Mouse (Mus musculus): ENCODE data around the gene Cd300lf. TPM values are rescaled to one million over a fixed set of nuclear protein-coding genes. Genes with fewer than 3 reads are reported as not detected.

The Cd300lf gene
- polyA plus RNA-seq, 1 experiment from 2014 or later: not detected

- H3K27me3 ChIP-seq (ENCODE audit: control insufficient read depth, insufficient read depth, low read length): no peaks in the 10 kb centered on the region
- no peak overlapping the region for H3K4me3 ChIP-seq (replicated peaks; ENCODE audit: low read depth, low read length)
- no peaks in the 10 kb centered on the region for H3K36me3 ChIP-seq (ENCODE audit: control insufficient read depth, insufficient read depth, low read length)
- DNase-seq (no peak), ATAC-seq (ENCODE audit: low FRiP score, low TSS enrichment) (no peak)
- H3K4me1 ChIP-seq (ENCODE audit: control insufficient read depth, insufficient read depth, low read length): no peaks in the 10 kb centered on the region
- WGBS: 88% methylated on average over 13 of the region's 13 CpGs
- no peak overlapping the region for H3K27ac ChIP-seq (replicated peaks; ENCODE audit: low read depth, low read length)
- no peak overlapping the region for H3K4me2 ChIP-seq (ENCODE audit: low read length)
- H3K9ac ChIP-seq (replicated peaks; ENCODE audit: low read length): no peak overlapping the region
- H3K9me3 ChIP-seq (ENCODE audit: control insufficient read depth, low read length): no peaks in the 10 kb centered on the region
These were observed 4.2 kb downstream of the Cd300lf start for GRCm38 (mm10) chr11:115129508-115130126.

DNA sequence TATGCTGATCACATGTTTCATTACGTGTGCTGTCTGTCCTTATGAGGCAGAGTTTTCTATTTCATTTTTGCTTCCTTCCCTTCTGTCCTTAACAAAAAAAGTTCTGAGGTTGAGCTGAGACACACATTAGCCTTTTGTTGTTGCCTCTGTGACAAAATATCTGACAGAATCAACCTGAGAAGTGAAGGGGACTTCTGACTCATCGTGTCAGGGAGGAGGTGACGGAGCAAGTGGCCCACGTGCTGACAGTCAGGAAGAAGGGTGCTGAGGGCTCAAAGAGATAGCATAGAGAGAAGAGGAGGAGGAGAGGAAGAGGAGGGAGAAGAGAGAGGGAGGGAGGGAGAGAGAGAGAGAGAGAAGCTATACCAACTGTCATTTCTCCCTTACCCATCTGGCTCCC lies 5.3 kb downstream of the Cd300lf start:
- no peaks in the 10 kb centered on the region for H3K27me3 ChIP-seq (ENCODE audit: control insufficient read depth, insufficient read depth, low read length)
- ATAC-seq (ENCODE audit: low FRiP score, low TSS enrichment) (no peak), DNase-seq (no peak)
- no peaks in the 10 kb centered on the region for H3K36me3 ChIP-seq (ENCODE audit: control insufficient read depth, insufficient read depth, low read length)
- H3K4me3 ChIP-seq (replicated peaks; ENCODE audit: low read depth, low read length): no peak overlapping the region
- H3K27ac ChIP-seq (replicated peaks; ENCODE audit: low read depth, low read length): no peak overlapping the region
- H3K9ac ChIP-seq (replicated peaks; ENCODE audit: low read length): no peak overlapping the region
- 83% methylated on average over 4 of the region's 4 CpGs for WGBS
- no peaks in the 10 kb centered on the region for H3K4me1 ChIP-seq (ENCODE audit: control insufficient read depth, insufficient read depth, low read length)
- no peak overlapping the region for H3K4me2 ChIP-seq (ENCODE audit: low read length)
- no peaks in the 10 kb centered on the region for H3K9me3 ChIP-seq (ENCODE audit: control insufficient read depth, low read length)

DNA sequence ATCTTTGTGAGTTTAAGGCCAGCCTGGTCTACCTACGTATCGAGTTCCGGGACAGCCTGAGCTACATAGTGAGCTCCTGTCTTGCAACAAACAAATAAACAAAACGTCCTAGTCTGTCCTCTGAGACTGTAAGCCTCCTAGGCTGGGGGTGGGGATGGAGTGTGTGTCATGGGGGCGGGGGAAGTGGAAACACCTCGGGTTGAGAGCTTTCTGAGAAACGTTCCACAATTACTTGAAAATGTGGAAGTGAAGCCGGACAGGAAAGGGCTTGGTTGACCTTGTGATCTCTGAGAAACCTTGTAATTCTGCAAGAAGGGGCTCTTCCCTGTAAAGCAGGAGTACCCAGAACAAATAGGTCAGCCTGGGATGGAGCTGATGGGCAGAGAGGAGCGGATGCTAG lies 14.4 kb downstream of the Cd300lf start:
- no peak overlapping the region for H3K4me2 ChIP-seq (ENCODE audit: low read length)
- ATAC-seq (ENCODE audit: low FRiP score, low TSS enrichment): no peak
- H3K9me3 ChIP-seq (ENCODE audit: control insufficient read depth, low read length): no peaks in the 10 kb centered on the region
- H3K4me3 ChIP-seq (replicated peaks; ENCODE audit: low read depth, low read length): no peak overlapping the region
- no peak for DNase-seq
- H3K36me3 ChIP-seq (ENCODE audit: control insufficient read depth, insufficient read depth, low read length): no peaks in the 10 kb centered on the region
- H3K27ac ChIP-seq (replicated peaks; ENCODE audit: low read depth, low read length): no peak overlapping the region
- no peak overlapping the region for H3K9ac ChIP-seq (replicated peaks; ENCODE audit: low read length)
- 78% methylated on average over 9 of the region's 9 CpGs for WGBS
- no peaks in the 10 kb centered on the region for H3K4me1 ChIP-seq (ENCODE audit: control insufficient read depth, insufficient read depth, low read length)
- no peaks in the 10 kb centered on the region for H3K27me3 ChIP-seq (ENCODE audit: control insufficient read depth, insufficient read depth, low read length)

GRCm38 (mm10) chr11:115112196-115112595 lies 21.6 kb downstream of the Cd300lf start:
- Histone ChIP-seq H3K27ac (replicated peaks; ENCODE audit: low read depth, low read length) (no peak overlapping the region), H3K36me3 (ENCODE audit: control insufficient read depth, insufficient read depth, low read length) (no peaks in the 10 kb centered on the region), H3K4me2 (ENCODE audit: low read length) (no peak overlapping the region), H3K9ac (replicated peaks; ENCODE audit: low read length) (no peak overlapping the region), H3K27me3 (ENCODE audit: control insufficient read depth, insufficient read depth, low read length) (no peaks in the 10 kb centered on the region), H3K4me1 (ENCODE audit: control insufficient read depth, insufficient read depth, low read length) (peaks cover 5% of the 10 kb centered on the region; the same call in 1 of the 2 replicates), H3K4me3 (replicated peaks; ENCODE audit: low read depth, low read length) (no peak overlapping the region), H3K9me3 (ENCODE audit: control insufficient read depth, low read length) (no peaks in the 10 kb centered on the region)
- 63% methylated on average over 3 of the region's 3 CpGs for WGBS
- DNase-seq (no peak), ATAC-seq (ENCODE audit: low FRiP score, low TSS enrichment) (no peak)

DNA sequence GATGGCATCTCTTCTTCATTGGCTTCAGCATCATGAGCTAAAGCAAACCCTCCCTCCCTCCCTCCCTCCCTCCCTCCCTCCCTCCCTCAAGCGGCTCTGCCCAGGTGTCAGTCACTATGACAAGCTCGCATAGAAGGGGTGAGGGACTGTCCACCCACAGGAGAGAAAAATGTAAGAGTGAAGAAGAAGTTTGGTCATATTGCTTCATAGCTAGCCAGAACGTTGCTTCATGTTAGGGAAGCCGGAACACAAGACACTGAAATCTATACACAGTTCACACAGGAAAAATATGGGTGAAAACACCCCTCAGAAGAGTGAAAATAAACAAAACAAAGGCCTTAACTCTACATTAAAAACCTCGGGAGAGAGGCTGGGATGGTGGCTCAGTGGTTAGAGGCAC lies 23.5 kb downstream of the Cd300lf start:
- no peaks in the 10 kb centered on the region for H3K36me3 ChIP-seq (ENCODE audit: control insufficient read depth, insufficient read depth, low read length)
- no peak for DNase-seq
- H3K9me3 ChIP-seq (ENCODE audit: control insufficient read depth, low read length): no peaks in the 10 kb centered on the region
- no peaks in the 10 kb centered on the region for H3K27me3 ChIP-seq (ENCODE audit: control insufficient read depth, insufficient read depth, low read length)
- no peak overlapping the region for H3K27ac ChIP-seq (replicated peaks; ENCODE audit: low read depth, low read length)
- no peak for ATAC-seq (ENCODE audit: low FRiP score, low TSS enrichment)
- peaks cover 7% of the 10 kb centered on the region; the same call in 1 of the 2 replicates for H3K4me1 ChIP-seq (ENCODE audit: control insufficient read depth, insufficient read depth, low read length)
- 85% methylated on average over 4 of the region's 5 CpGs for WGBS
- H3K9ac ChIP-seq (replicated peaks; ENCODE audit: low read length): no peak overlapping the region
- no peak overlapping the region for H3K4me3 ChIP-seq (replicated peaks; ENCODE audit: low read depth, low read length)
- no peak overlapping the region for H3K4me2 ChIP-seq (ENCODE audit: low read length)

DNA sequence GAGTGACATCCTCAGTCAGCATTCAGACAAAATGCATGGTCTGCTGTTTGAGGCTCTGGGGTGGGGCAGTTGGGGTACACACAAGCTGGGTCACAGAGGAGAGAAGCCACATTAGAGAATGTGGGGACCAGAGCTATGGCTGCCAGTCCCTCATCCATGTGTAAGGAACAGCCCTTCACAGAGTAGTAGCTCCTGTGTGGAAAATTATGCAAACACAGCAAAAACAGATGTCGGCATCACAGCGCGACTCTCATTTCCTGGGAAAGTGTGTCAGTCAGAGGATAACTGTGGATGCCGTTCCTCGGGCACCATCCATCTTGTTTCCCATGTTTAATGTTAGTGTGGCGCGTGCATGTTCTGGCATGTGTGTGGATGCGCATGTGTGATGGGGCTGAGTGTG lies 25.6 kb downstream of the Cd300lf start:
- no peak overlapping the region for H3K9ac ChIP-seq (replicated peaks; ENCODE audit: low read length)
- H3K36me3 ChIP-seq (ENCODE audit: control insufficient read depth, insufficient read depth, low read length): no peaks in the 10 kb centered on the region
- no peaks in the 10 kb centered on the region for H3K27me3 ChIP-seq (ENCODE audit: control insufficient read depth, insufficient read depth, low read length)
- no peak overlapping the region for H3K27ac ChIP-seq (replicated peaks; ENCODE audit: low read depth, low read length)
- DNase-seq (no peak), ATAC-seq (ENCODE audit: low FRiP score, low TSS enrichment) (no peak)
- H3K4me1 ChIP-seq (ENCODE audit: control insufficient read depth, insufficient read depth, low read length): peaks cover 7% of the 10 kb centered on the region; the same call in 1 of the 2 replicates
- WGBS: 95% methylated on average over 8 of the region's 8 CpGs
- H3K9me3 ChIP-seq (ENCODE audit: control insufficient read depth, low read length): no peaks in the 10 kb centered on the region
- no peak overlapping the region for H3K4me2 ChIP-seq (ENCODE audit: low read length)
- H3K4me3 ChIP-seq (replicated peaks; ENCODE audit: low read depth, low read length): no peak overlapping the region

- no peak overlapping the region for H3K4me3 ChIP-seq (replicated peaks; ENCODE audit: low read depth, low read length)
- H3K9me3 ChIP-seq (ENCODE audit: control insufficient read depth, low read length): no peaks in the 10 kb centered on the region
- H3K9ac ChIP-seq (replicated peaks; ENCODE audit: low read length): no peak overlapping the region
- ATAC-seq (ENCODE audit: low FRiP score, low TSS enrichment): no peak
- 31% methylated on average over 4 of the region's 4 CpGs for WGBS
- no peak overlapping the region for H3K4me2 ChIP-seq (ENCODE audit: low read length)
- DNase-seq: peak; percentile 80
- H3K27me3 ChIP-seq (ENCODE audit: control insufficient read depth, insufficient read depth, low read length): no peaks in the 10 kb centered on the region
- H3K4me1 ChIP-seq (ENCODE audit: control insufficient read depth, insufficient read depth, low read length): peaks cover 7% of the 10 kb centered on the region; the same call in 1 of the 2 replicates
- H3K27ac ChIP-seq (replicated peaks; ENCODE audit: low read depth, low read length): no peak overlapping the region
- H3K36me3 ChIP-seq (ENCODE audit: control insufficient read depth, insufficient read depth, low read length): no peaks in the 10 kb centered on the region
These were observed 26.3 kb downstream of the Cd300lf start for GRCm38 (mm10) chr11:115107403-115107916.

- Histone ChIP-seq H3K27me3 (ENCODE audit: control insufficient read depth, insufficient read depth, low read length) (no peaks in the 10 kb centered on the region), H3K9me3 (ENCODE audit: control insufficient read depth, low read length) (no peaks in the 10 kb centered on the region), H3K27ac (replicated peaks; ENCODE audit: low read depth, low read length) (no peak overlapping the region), H3K9ac (replicated peaks; ENCODE audit: low read length) (no peak overlapping the region), H3K36me3 (ENCODE audit: control insufficient read depth, insufficient read depth, low read length) (no peaks in the 10 kb centered on the region), H3K4me3 (replicated peaks; ENCODE audit: low read depth, low read length) (no peak overlapping the region), H3K4me2 (ENCODE audit: low read length) (no peak overlapping the region), H3K4me1 (ENCODE audit: control insufficient read depth, insufficient read depth, low read length) (peaks cover 7% of the 10 kb centered on the region; the same call in 1 of the 2 replicates)
- DNase-seq (no peak), ATAC-seq (ENCODE audit: low FRiP score, low TSS enrichment) (no peak)
- WGBS: 96% methylated on average over 2 of the region's 2 CpGs
These were observed 27.2 kb downstream of the Cd300lf start for GRCm38 (mm10) chr11:115106638-115107037.
